Mouse (Mus musculus) liver, embryonic 13.5 days (tissue): ENCODE results near the gene Cntrl. TPM values are rescaled to one million over a fixed set of nuclear protein-coding genes. Genes with fewer than 3 reads are reported as not detected.
A peak's percentile ranks its signal among the peaks of the same experiment; 100 is the strongest.

ENCODE experiments used
- ATAC-seq: fragments of 200-750 bp; cut with Nextera tagmentation; 2 replicates; pipeline ENCODE4 v1.8.0; 2017; ENCODE audit warnings: low read depth, mild to moderate bottlenecking, moderate number of reproducible peaks, moderate library complexity
- DNase-seq: peaks from one replicate; pipeline ENCODE4 v3.0.0; 2022
- H3K27ac ChIP-seq: fragments of 300-500 bp; sonication (generic); 2 replicates; pipeline ENCODE4 v1.5.1; 2015; ENCODE audit warnings: moderate library complexity, mild to moderate bottlenecking, inconsistent platforms
- H3K27me3 ChIP-seq: fragments of 300-500 bp; sonication (generic); 2 replicates; pipeline ENCODE4 v1.6.1; 2015; ENCODE audit warnings: mild to moderate bottlenecking, inconsistent platforms
- H3K36me3 ChIP-seq: fragments of 300-500 bp; sonication (generic); 2 replicates; pipeline ENCODE4 v1.6.1; 2015; ENCODE audit warnings: mild to moderate bottlenecking, inconsistent platforms
- H3K4me1 ChIP-seq: fragments of 300-500 bp; sonication (generic); replicated peaks from 2 replicates; pipeline ENCODE4 v1.6.1; 2015; ENCODE audit warnings: inconsistent platforms
- H3K4me2 ChIP-seq: fragments of 300-500 bp; sonication (generic); 2 replicates; pipeline ENCODE4 v1.6.1; 2015; ENCODE audit warnings: inconsistent platforms, mild to moderate bottlenecking, moderate library complexity
- H3K4me3 ChIP-seq: fragments of 300-500 bp; sonication (generic); replicated peaks from 2 replicates; pipeline ENCODE4 v1.5.1; 2015; ENCODE audit warnings: mild to moderate bottlenecking, inconsistent platforms
- H3K9ac ChIP-seq: fragments of 300-500 bp; sonication (generic); 2 replicates; pipeline ENCODE4 v1.6.1; 2015; ENCODE audit warnings: mild to moderate bottlenecking, inconsistent platforms
- H3K9me3 ChIP-seq: fragments of 300-500 bp; sonication (generic); replicated peaks from 2 replicates; pipeline ENCODE4 v1.6.1; 2016; ENCODE audit warnings: inconsistent platforms
- WGBS: fragments of 180-500 bp; shearing (Covaris S2); methylation state at CpG from one replicate; pipeline ENCODE4 v1.1.7; 2015; ENCODE audit not compliant: insufficient replicate concordance; 5-methylcytosine and 5-hydroxymethylcytosine counted together
- polyA plus RNA-seq: library from polyadenylated mRNA; unstranded; fragments of >200 nt; fragmentation: Nextera tagmentation; extraction: Ambion mirVana; gene quantifications from 2 replicates; pipeline ENCODE4 v1.2.1, GENCODE M21; 2015

Cntrl gene
- polyA plus RNA-seq, 1 experiment from 2014 or later = 9.8 TPM

DNA sequence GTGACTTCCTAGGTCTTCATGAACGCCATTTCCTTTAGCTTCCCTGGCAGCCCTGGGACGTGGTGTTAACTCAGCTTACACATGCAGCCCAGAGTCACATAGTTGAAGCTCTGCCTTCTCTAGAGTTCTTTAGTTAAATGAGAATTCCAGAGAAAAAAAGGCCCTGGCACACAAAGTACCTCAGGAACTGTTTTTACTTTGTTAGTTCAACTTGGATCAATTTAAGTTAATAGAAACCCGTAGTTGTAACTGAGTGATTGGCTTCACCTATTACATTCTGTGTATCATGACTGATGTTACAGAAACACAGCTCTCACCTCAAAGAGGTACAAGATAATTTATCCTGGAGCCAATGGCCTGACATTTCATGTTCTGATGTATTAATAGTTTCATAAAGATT lies 49.1 kb downstream of the Cntrl start:
- Histone ChIP-seq H3K4me2 (no peak overlapping the region), H3K4me1 (no peaks in the 10 kb centered on the region; the same call in 1 of the 2 replicates), H3K27ac (no peak overlapping the region), H3K4me3 (no peak overlapping the region), H3K27me3 (no peaks in the 10 kb centered on the region), H3K9me3 (no peaks in the 10 kb centered on the region), H3K9ac (no peak overlapping the region), H3K36me3 (peaks cover 76% of the 10 kb centered on the region)
- DNase-seq (no peak), ATAC-seq (no peak)
- 70% methylated on average over 3 of the region's 3 CpGs for WGBS

DNA sequence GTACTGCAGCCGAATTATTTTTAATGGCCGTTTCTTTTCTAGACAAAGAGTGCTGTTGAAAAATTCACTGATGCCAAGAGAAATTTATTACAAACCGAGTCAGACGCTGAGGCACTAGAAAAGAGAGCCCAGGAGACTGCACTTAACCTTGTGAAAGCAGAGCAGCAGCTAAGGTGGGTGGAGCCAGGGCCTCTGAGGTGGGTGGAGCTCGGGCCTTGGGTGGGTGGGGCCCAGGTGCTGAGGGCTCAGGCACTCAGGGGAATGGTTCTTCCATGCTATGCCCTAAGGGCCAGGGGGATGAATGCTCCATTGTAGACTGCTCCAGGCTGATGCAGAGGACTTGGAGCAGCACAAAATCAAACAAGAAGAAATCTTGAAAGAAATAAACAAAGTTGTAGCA lies 50.9 kb downstream of the Cntrl start:
- H3K4me2 ChIP-seq = no peak overlapping the region
- WGBS = 53% methylated on average over 5 of the region's 5 CpGs
- H3K4me1 ChIP-seq = no peaks in the 10 kb centered on the region; the same call in 1 of the 2 replicates
- no peaks in the 10 kb centered on the region for H3K27me3 ChIP-seq
- no peak overlapping the region for H3K4me3 ChIP-seq
- ATAC-seq (no peak), DNase-seq (peak; percentile 13)
- H3K36me3 ChIP-seq = peaks cover 72% of the 10 kb centered on the region
- no peaks in the 10 kb centered on the region for H3K9me3 ChIP-seq
- no peak overlapping the region for H3K9ac ChIP-seq
- H3K27ac ChIP-seq = no peak overlapping the region

DNA sequence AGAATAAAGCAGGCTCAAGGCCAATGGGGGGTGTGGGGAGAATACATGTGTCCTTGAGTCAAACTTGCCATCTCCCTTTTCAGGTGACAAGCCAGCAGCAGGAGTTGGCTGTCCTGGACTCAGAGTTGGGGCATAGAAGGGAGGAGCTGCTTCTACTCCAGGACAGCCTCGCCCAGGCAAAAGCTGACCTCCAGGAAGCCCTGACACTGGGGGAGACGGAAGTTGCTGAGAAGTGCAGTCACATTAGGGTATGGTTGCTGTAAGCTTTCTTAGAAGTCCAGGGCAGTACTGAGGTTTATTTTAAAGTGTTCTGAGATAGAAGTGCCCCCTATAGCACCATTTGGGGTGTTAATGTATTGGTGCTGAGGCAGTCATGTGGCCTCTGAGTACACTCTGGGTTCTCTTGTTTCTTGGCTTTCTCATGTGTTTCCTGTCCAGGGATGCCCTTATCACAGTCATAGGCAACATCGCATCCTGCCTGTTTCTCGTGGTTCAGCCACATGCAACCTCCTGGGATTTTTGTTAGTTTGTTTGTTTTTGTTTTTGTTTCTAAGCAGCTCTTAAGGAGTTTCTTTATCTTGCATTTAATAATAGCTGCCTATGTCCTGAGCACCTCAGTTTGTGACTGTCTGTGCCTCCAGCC lies 52.7 kb downstream of the Cntrl start:
- WGBS = 53% methylated on average over 4 of the region's 4 CpGs
- no peak overlapping the region for H3K4me3 ChIP-seq
- no peaks in the 10 kb centered on the region for H3K27me3 ChIP-seq
- H3K36me3 ChIP-seq = peaks cover 72% of the 10 kb centered on the region
- H3K4me1 ChIP-seq = no peaks in the 10 kb centered on the region; the same call in 1 of the 2 replicates
- H3K4me2 ChIP-seq = no peak overlapping the region
- no peak overlapping the region for H3K9ac ChIP-seq
- ATAC-seq (no peak), DNase-seq (no peak)
- H3K9me3 ChIP-seq = no peaks in the 10 kb centered on the region
- no peak overlapping the region for H3K27ac ChIP-seq

DNA sequence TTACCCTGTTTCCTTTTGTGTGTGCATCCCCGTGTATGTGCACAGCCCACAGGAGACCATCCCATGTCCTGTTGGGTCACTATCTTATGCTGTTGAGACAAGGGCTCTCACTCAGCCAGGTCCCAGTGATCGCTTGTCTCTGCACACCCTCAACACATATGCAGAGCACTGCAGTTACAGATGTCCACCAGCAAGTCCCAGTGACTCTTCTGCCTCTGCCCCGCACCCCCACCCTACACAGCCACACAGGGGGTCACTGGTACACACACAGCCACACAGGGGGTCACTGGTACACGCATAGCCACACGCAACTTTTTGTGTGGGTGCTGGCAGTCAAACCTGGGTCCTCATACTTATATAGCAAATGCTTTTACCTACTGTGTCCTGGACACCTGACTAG lies 54.1 kb downstream of the Cntrl start:
- H3K36me3 ChIP-seq = peaks cover 72% of the 10 kb centered on the region
- no peaks in the 10 kb centered on the region for H3K9me3 ChIP-seq
- no peaks in the 10 kb centered on the region; the same call in 1 of the 2 replicates for H3K4me1 ChIP-seq
- no peak overlapping the region for H3K27ac ChIP-seq
- DNase-seq (no peak), ATAC-seq (no peak)
- WGBS = 84% methylated on average over 5 of the region's 5 CpGs
- H3K4me2 ChIP-seq = no peak overlapping the region
- H3K4me3 ChIP-seq = no peak overlapping the region
- no peaks in the 10 kb centered on the region for H3K27me3 ChIP-seq
- no peak overlapping the region for H3K9ac ChIP-seq

DNA sequence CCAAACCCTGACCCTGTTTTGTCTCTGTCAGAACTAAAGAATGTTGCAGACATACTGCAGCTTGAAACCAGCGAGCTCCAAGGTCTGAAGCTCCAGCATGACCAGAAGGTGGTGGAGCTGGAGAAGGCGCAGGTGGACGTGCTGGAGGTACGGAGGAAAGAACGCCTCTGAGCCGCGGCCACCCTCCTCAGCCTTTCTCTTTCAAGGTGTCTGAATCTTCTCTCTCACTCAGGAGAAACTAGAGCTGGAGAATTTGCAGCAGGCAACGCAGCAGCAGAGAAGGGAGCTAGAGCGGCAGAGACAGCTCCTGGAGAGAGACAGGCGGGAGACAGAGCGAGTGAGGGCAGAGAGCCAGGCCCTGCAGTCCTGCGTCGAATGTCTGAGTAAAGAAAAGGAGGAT lies 56.1 kb downstream of the Cntrl start:
- Histone ChIP-seq H3K9ac (no peak overlapping the region), H3K9me3 (no peaks in the 10 kb centered on the region), H3K4me3 (no peak overlapping the region), H3K4me1 (no peaks in the 10 kb centered on the region; the same call in 1 of the 2 replicates), H3K27me3 (no peaks in the 10 kb centered on the region), H3K4me2 (no peak overlapping the region), H3K27ac (no peak overlapping the region), H3K36me3 (peaks cover 73% of the 10 kb centered on the region)
- WGBS = 87% methylated on average over 13 of the region's 13 CpGs
- DNase-seq = no peak
- ATAC-seq = no peak

DNA sequence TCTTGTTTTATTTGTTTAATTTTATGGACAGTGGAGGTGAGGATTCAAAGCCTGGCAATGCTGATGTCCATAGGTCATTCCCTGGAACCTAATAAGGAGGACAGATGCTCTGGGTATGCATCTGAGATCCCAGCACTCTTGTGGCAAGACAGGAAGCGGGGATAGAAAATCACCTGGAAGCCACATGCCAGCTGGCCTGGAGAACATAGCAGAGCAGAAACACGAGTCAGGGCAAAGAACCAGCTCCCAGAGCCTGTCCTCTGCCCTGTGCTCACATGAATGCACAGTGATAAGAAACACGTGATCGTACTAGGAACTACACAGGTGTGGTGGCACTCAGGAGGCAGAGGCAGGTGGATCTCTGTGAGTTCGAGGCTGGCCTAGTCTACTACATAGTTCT lies 57.5 kb downstream of the Cntrl start:
- Histone ChIP-seq H3K4me3 (no peak overlapping the region), H3K27ac (no peak overlapping the region), H3K9me3 (no peaks in the 10 kb centered on the region), H3K36me3 (peaks cover 81% of the 10 kb centered on the region), H3K4me2 (no peak overlapping the region), H3K27me3 (no peaks in the 10 kb centered on the region), H3K9ac (no peak overlapping the region), H3K4me1 (no peaks in the 10 kb centered on the region; the same call in 1 of the 2 replicates)
- DNase-seq = no peak
- 83% methylated on average over 5 of the region's 5 CpGs for WGBS
- no peak for ATAC-seq

DNA sequence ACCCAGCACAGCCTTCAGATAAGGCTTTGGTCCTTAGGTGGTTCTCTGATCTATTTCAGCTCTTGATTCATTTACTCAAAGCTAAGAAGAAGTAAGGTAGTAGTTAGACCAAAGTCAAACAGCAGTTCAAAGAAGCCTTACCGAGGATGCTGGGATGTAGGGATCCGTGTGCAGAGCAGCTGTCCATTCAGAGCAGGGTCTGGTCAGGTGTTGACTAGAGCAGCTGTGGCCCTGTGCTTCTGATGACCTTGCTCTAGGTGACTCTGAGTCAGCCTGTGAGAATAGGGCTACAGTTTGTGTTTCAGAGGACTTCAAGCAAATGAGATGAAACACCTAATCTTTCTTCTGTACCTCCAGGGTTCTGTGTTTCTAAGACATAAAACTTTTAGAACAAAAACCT lies 60.2 kb downstream of the Cntrl start:
- H3K36me3 ChIP-seq = peaks cover 82% of the 10 kb centered on the region
- H3K9me3 ChIP-seq = no peaks in the 10 kb centered on the region
- ATAC-seq = no peak
- H3K4me1 ChIP-seq = 0 out of 2 replicates have a peak, but pooled peaks cover 6% of the 10 kb centered on the region
- H3K4me3 ChIP-seq = no peak overlapping the region
- no peaks in the 10 kb centered on the region for H3K27me3 ChIP-seq
- no peak overlapping the region for H3K4me2 ChIP-seq
- no peak overlapping the region for H3K9ac ChIP-seq
- DNase-seq = no peak
- 85% methylated on average over 2 of the region's 2 CpGs for WGBS
- H3K27ac ChIP-seq = no peak overlapping the region

DNA sequence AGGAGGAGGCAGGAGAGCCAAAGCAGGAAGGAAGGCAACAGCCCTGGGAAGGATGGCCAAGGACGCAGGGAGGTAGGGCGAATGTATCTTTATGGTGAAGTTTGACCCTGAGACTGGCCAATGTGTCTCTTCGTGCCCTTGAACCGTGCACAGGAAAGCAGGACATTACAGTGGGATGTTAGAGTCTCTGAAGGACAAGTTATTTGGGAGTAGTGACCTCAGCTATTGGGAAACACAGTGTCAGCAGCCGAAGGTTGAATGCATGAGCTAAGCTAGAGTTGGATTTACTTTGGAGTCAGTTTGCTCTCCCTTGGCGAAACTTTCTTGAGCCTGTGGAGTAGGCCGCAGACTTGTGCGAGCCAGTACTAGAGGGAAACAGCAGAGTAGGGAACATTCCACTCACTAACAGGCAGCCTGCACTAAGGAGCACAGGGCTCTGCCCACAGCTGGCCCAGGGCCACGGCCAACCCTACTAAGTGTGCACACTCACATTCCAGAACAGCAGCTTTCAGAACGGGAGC lies 62.1 kb downstream of the Cntrl start:
- Histone ChIP-seq H3K4me2 (no peak overlapping the region), H3K9ac (no peak overlapping the region), H3K4me3 (no peak overlapping the region), H3K27me3 (no peaks in the 10 kb centered on the region), H3K4me1 (0 out of 2 replicates have a peak, but pooled peaks cover 9% of the 10 kb centered on the region), H3K27ac (no peak overlapping the region; the same call in 1 of the 2 replicates), H3K9me3 (no peaks in the 10 kb centered on the region), H3K36me3 (peaks cover 89% of the 10 kb centered on the region)
- ATAC-seq (no peak), DNase-seq (no peak)
- WGBS = 80% methylated on average over 10 of the region's 10 CpGs

DNA sequence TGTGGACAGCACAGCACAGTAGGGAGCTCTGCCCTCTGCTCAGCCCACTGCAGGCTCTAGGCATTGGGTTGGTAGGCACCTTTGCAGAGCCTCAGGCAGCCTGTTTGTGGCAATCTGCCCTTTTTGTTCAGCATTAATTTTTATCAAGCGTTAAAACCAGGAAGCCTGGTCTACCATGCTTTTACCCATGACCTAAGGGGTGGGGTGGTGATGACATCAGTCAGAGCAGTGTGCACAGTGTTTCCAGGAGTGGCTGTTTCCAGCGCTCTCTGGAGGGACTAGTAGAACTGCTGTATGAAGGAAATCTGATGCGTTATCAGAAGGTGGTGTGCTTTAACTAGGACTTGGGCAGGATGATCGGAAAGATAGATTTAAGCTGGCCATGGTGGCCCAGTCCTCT lies 63.0 kb downstream of the Cntrl start:
- ATAC-seq = no peak

DNA sequence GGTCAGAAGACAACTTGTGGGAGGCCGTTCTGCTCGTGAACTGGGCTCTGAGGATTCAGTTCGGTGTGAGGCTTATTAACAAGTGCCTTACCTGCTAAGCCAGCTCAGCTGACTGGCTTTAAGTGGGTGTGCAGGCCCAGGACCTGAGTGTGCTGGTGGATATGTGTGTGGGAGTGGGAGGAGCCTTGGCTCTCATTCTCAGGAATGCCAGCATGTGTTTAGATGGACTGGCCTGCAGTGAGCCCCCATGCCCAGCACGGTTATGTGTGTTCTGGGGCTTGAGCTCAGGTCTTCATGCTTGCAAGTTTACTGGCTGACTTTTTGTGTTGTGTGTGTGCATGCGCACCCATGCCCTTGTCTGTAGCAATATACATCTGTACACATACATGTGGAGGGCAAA lies 64.4 kb downstream of the Cntrl start:
- Histone ChIP-seq H3K9ac (no peak overlapping the region), H3K4me3 (no peak overlapping the region), H3K4me1 (0 out of 2 replicates have a peak, but pooled peaks cover 9% of the 10 kb centered on the region), H3K27me3 (no peaks in the 10 kb centered on the region), H3K9me3 (no peaks in the 10 kb centered on the region), H3K27ac (no peak overlapping the region), H3K4me2 (no peak overlapping the region), H3K36me3 (peaks cover 91% of the 10 kb centered on the region)
- ATAC-seq (no peak), DNase-seq (no peak)
- 76% methylated on average over 5 of the region's 5 CpGs for WGBS

More for the DNA sequence above, 63.0 kb downstream of the Cntrl start:
- WGBS = 79% methylated on average over 4 of the region's 4 CpGs
- Histone ChIP-seq H3K4me2 (no peak overlapping the region), H3K9me3 (no peaks in the 10 kb centered on the region), H3K27me3 (no peaks in the 10 kb centered on the region), H3K36me3 (peaks cover 90% of the 10 kb centered on the region), H3K9ac (no peak overlapping the region), H3K27ac (no peak overlapping the region), H3K4me3 (no peak overlapping the region), H3K4me1 (0 out of 2 replicates have a peak, but pooled peaks cover 9% of the 10 kb centered on the region)
- DNase-seq = no peak

DNA sequence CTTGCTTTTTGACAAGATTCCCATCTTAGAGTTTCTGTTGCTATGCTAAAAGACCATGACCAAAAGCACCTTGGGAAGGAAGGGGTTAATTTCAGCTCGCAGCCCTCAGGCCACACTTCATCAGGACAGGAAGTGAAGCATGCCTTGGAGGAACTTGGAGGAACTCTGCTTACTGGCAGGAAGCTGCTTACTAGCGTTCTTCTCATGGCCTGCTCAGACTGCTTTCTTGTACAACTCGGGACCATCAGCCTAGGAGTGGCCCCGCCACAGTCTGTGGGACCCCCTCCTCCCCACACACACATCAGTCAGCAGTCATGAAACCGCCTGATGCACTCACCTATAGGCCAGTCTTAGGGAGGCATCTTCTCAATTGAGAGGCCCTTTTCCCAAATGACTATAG lies 64.8 kb downstream of the Cntrl start:
- ATAC-seq = 0 out of 2 replicates have a peak, but pooled peaks have one; percentile 31
- no peak for DNase-seq
- 30% methylated on average over 5 of the region's 5 CpGs for WGBS
- Histone ChIP-seq H3K27me3 (no peaks in the 10 kb centered on the region), H3K9ac (no peak overlapping the region), H3K36me3 (peaks cover 94% of the 10 kb centered on the region), H3K4me1 (0 out of 2 replicates have a peak, but pooled peaks cover 9% of the 10 kb centered on the region), H3K27ac (peak overlapping the region; percentile 11; the same call in 1 of the 2 replicates), H3K4me3 (no peak overlapping the region), H3K4me2 (no peak overlapping the region), H3K9me3 (no peaks in the 10 kb centered on the region)
